Mouse (Mus musculus): ENCODE results near the gene Sugt1.

- TF ChIP-seq TAL1 (IDR thresholded peaks at IDR 0.05; ENCODE audit: low read length) (no peak), GATA1 (IDR thresholded peaks at IDR 0.05; ENCODE audit: low read length) (no peak)
These were observed 24.7 kb upstream of the Sugt1 start for GRCm38 (mm10) chr14:79562745-79563144.
